Mouse (Mus musculus) heart, embryonic 12.5 days (tissue): ENCODE data around the gene Zfp219. TPM values are rescaled to one million over a fixed set of nuclear protein-coding genes. Genes with fewer than 3 reads are reported as not detected.

Experiments
- ATAC-seq: fragments of 200-750 bp; cut with Nextera tagmentation; 2 replicates; pipeline ENCODE4 v1.8.0; 2017; ENCODE audit warnings: moderate TSS enrichment, moderate library complexity; ENCODE audit not compliant: insufficient number of reproducible peaks, low FRiP score
- H3K27ac ChIP-seq: fragments of 300-500 bp; sonication (generic); 2 replicates; pipeline ENCODE4 v1.5.1; 2016; ENCODE audit warnings: mild to moderate bottlenecking, moderate library complexity; ENCODE audit not compliant: poor library complexity, severe bottlenecking
- H3K27me3 ChIP-seq: fragments of 300-500 bp; sonication (generic); replicated peaks from 2 replicates; pipeline ENCODE4 v1.6.1; 2016; ENCODE audit warnings: mild to moderate bottlenecking, moderate library complexity
- H3K36me3 ChIP-seq: fragments of 300-500 bp; sonication (generic); 2 replicates; pipeline ENCODE4 v1.6.1; 2016; ENCODE audit warnings: mild to moderate bottlenecking, moderate library complexity
- H3K4me1 ChIP-seq: fragments of 300-500 bp; sonication (generic); replicated peaks from 2 replicates; pipeline ENCODE4 v1.6.1; 2016; ENCODE audit warnings: mild to moderate bottlenecking
- H3K4me2 ChIP-seq: fragments of 300-500 bp; sonication (generic); 2 replicates; pipeline ENCODE4 v1.6.1; 2016; ENCODE audit warnings: mild to moderate bottlenecking, moderate library complexity
- H3K4me3 ChIP-seq: fragments of 300-500 bp; sonication (generic); 2 replicates; pipeline ENCODE4 v1.5.1; 2016; ENCODE audit warnings: mild to moderate bottlenecking
- H3K9ac ChIP-seq: fragments of 300-500 bp; sonication (generic); 2 replicates; pipeline ENCODE4 v1.6.1; 2016; ENCODE audit warnings: mild to moderate bottlenecking, moderate library complexity
- H3K9me3 ChIP-seq: fragments of 300-500 bp; sonication (generic); replicated peaks from 2 replicates; pipeline ENCODE4 v1.6.1; 2016; ENCODE audit warnings: mild to moderate bottlenecking, moderate library complexity
- WGBS: fragments of 180-500 bp; shearing (Covaris S2); methylation state at CpG from one replicate; pipeline ENCODE4 v1.1.7; 2016; 5-methylcytosine and 5-hydroxymethylcytosine counted together
- polyA plus RNA-seq: library from polyadenylated mRNA; unstranded; fragments of >200 nt; fragmentation: Nextera tagmentation; extraction: Ambion mirVana; gene quantifications from 2 replicates; pipeline ENCODE4 v1.2.1, GENCODE M21; 2016

The Zfp219 gene
- polyA plus RNA-seq, 1 experiment from 2014 or later: 23.6 TPM

GRCm38 (mm10) chr14:52010446-52011111 is 10.0 kb downstream of the Zfp219 start:
- H3K4me2 ChIP-seq: peak overlapping the region; percentile 58
- peaks cover 75% of the 10 kb centered on the region for H3K4me1 ChIP-seq
- ATAC-seq: no peak
- no peaks in the 10 kb centered on the region for H3K9me3 ChIP-seq
- H3K36me3 ChIP-seq: peaks cover 35% of the 10 kb centered on the region
- peak overlapping the region; percentile 38 for H3K27ac ChIP-seq
- no peaks in the 10 kb centered on the region for H3K27me3 ChIP-seq
- 4% methylated on average over 9 of the region's 9 CpGs for WGBS
- H3K4me3 ChIP-seq: peak overlapping the region; percentile 27
- H3K9ac ChIP-seq: peak overlapping the region; percentile 60

GRCm38 (mm10) chr14:52009841-52010240 is 10.7 kb downstream of the Zfp219 start:
- 63% methylated on average over 6 of the region's 6 CpGs for WGBS
- ATAC-seq: no peak
- no peaks in the 10 kb centered on the region for H3K27me3 ChIP-seq
- H3K9me3 ChIP-seq: no peaks in the 10 kb centered on the region
- peak overlapping the region; percentile 27 for H3K4me3 ChIP-seq
- peaks cover 41% of the 10 kb centered on the region for H3K36me3 ChIP-seq
- peak overlapping the region; percentile 60 for H3K9ac ChIP-seq
- peak overlapping the region; percentile 58 for H3K4me2 ChIP-seq
- H3K4me1 ChIP-seq: peaks cover 77% of the 10 kb centered on the region
- H3K27ac ChIP-seq: peak overlapping the region; percentile 38; the same call in 1 of the 2 replicates

- H3K36me3 ChIP-seq: peaks cover 46% of the 10 kb centered on the region
- peak overlapping the region; percentile 31; the same call in 1 of the 2 replicates for H3K4me2 ChIP-seq
- no peak for ATAC-seq
- peaks cover 82% of the 10 kb centered on the region for H3K4me1 ChIP-seq
- H3K27me3 ChIP-seq: no peaks in the 10 kb centered on the region
- no peak overlapping the region for H3K9ac ChIP-seq
- no peak overlapping the region for H3K27ac ChIP-seq
- H3K4me3 ChIP-seq: no peak overlapping the region
- 50% methylated on average over 26 of the region's 26 CpGs for WGBS
- H3K9me3 ChIP-seq: no peaks in the 10 kb centered on the region
Measured at GRCm38 (mm10) chr14:52009361-52009760, 11.2 kb downstream of the Zfp219 start.

- H3K9ac ChIP-seq: peak overlapping the region; percentile 47; the same call in 1 of the 2 replicates
- H3K9me3 ChIP-seq: no peaks in the 10 kb centered on the region
- H3K27ac ChIP-seq: no peak overlapping the region
- peak; percentile 48 for ATAC-seq
- peaks cover 54% of the 10 kb centered on the region for H3K36me3 ChIP-seq
- WGBS: 58% methylated on average over 38 of the region's 38 CpGs
- H3K27me3 ChIP-seq: no peaks in the 10 kb centered on the region
- peak overlapping the region; percentile 31; the same call in 1 of the 2 replicates for H3K4me2 ChIP-seq
- peaks cover 88% of the 10 kb centered on the region for H3K4me1 ChIP-seq
- H3K4me3 ChIP-seq: no peak overlapping the region
Measured at GRCm38 (mm10) chr14:52008321-52009203, 12.0 kb downstream of the Zfp219 start.

GRCm38 (mm10) chr14:52006771-52007170 is 13.8 kb downstream of the Zfp219 start:
- WGBS: 94% methylated on average over 23 of the region's 23 CpGs
- Histone ChIP-seq H3K27me3 (no peaks in the 10 kb centered on the region), H3K9ac (0 out of 2 replicates have a peak overlapping the region, but pooled peaks have one; percentile 23), H3K9me3 (no peaks in the 10 kb centered on the region), H3K4me2 (no peak overlapping the region), H3K36me3 (peaks cover 72% of the 10 kb centered on the region), H3K4me1 (peaks cover 72% of the 10 kb centered on the region), H3K4me3 (no peak overlapping the region), H3K27ac (peak overlapping the region; percentile 67)
- no peak for ATAC-seq

GRCm38 (mm10) chr14:52006241-52006640 is 14.3 kb downstream of the Zfp219 start:
- H3K9me3 ChIP-seq: no peaks in the 10 kb centered on the region
- peaks cover 67% of the 10 kb centered on the region for H3K4me1 ChIP-seq
- H3K36me3 ChIP-seq: peaks cover 74% of the 10 kb centered on the region
- H3K27me3 ChIP-seq: no peaks in the 10 kb centered on the region
- H3K4me2 ChIP-seq: peak overlapping the region; percentile 38
- no peak; the same call in 1 of the 2 replicates for ATAC-seq
- no peak overlapping the region for H3K4me3 ChIP-seq
- 0 out of 2 replicates have a peak overlapping the region, but pooled peaks have one; percentile 23 for H3K9ac ChIP-seq
- H3K27ac ChIP-seq: peak overlapping the region; percentile 67
- 58% methylated on average over 8 of the region's 8 CpGs for WGBS

GRCm38 (mm10) chr14:52005616-52006015 is 14.9 kb downstream of the Zfp219 start:
- Histone ChIP-seq H3K27ac (peak overlapping the region; percentile 67), H3K27me3 (no peaks in the 10 kb centered on the region), H3K4me2 (peak overlapping the region; percentile 38; the same call in 1 of the 2 replicates), H3K9me3 (no peaks in the 10 kb centered on the region), H3K4me1 (peaks cover 62% of the 10 kb centered on the region), H3K9ac (no peak overlapping the region), H3K4me3 (no peak overlapping the region), H3K36me3 (peaks cover 79% of the 10 kb centered on the region)
- WGBS: 42% methylated on average over 6 of the region's 6 CpGs
- ATAC-seq: no peak

- WGBS: 60% methylated on average over 7 of the region's 7 CpGs
- no peak overlapping the region for H3K4me2 ChIP-seq
- H3K9ac ChIP-seq: no peak overlapping the region
- H3K9me3 ChIP-seq: no peaks in the 10 kb centered on the region
- H3K4me3 ChIP-seq: no peak overlapping the region
- peaks cover 84% of the 10 kb centered on the region for H3K36me3 ChIP-seq
- peak overlapping the region; percentile 67 for H3K27ac ChIP-seq
- no peaks in the 10 kb centered on the region for H3K27me3 ChIP-seq
- ATAC-seq: no peak
- H3K4me1 ChIP-seq: peaks cover 57% of the 10 kb centered on the region
Measured at GRCm38 (mm10) chr14:52005141-52005540, 15.4 kb downstream of the Zfp219 start.

GRCm38 (mm10) chr14:52003981-52004495 is 16.5 kb downstream of the Zfp219 start:
- ATAC-seq: no peak
- 45% methylated on average over 16 of the region's 16 CpGs for WGBS
- H3K9ac ChIP-seq: no peak overlapping the region
- peaks cover 46% of the 10 kb centered on the region for H3K4me1 ChIP-seq
- H3K9me3 ChIP-seq: no peaks in the 10 kb centered on the region
- no peak overlapping the region for H3K27ac ChIP-seq
- H3K27me3 ChIP-seq: no peaks in the 10 kb centered on the region
- peaks cover 87% of the 10 kb centered on the region for H3K36me3 ChIP-seq
- H3K4me2 ChIP-seq: no peak overlapping the region
- H3K4me3 ChIP-seq: no peak overlapping the region

- Histone ChIP-seq H3K4me1 (no peaks in the 10 kb centered on the region), H3K36me3 (peaks cover 88% of the 10 kb centered on the region), H3K4me3 (no peak overlapping the region), H3K9ac (no peak overlapping the region), H3K4me2 (no peak overlapping the region), H3K27ac (no peak overlapping the region), H3K27me3 (no peaks in the 10 kb centered on the region), H3K9me3 (no peaks in the 10 kb centered on the region)
- WGBS: 87% methylated on average over 14 of the region's 14 CpGs
- no peak for ATAC-seq
Measured at GRCm38 (mm10) chr14:51997483-51997882, 23.1 kb downstream of the Zfp219 start.

- no peaks in the 10 kb centered on the region for H3K27me3 ChIP-seq
- H3K36me3 ChIP-seq: peaks cover 88% of the 10 kb centered on the region
- H3K9me3 ChIP-seq: no peaks in the 10 kb centered on the region
- ATAC-seq: no peak
- H3K4me2 ChIP-seq: no peak overlapping the region
- 66% methylated on average over 17 of the region's 17 CpGs for WGBS
- no peak overlapping the region for H3K27ac ChIP-seq
- H3K4me3 ChIP-seq: no peak overlapping the region
- 0 out of 2 replicates have a peak overlapping the region, but pooled peaks have one; percentile 3 for H3K9ac ChIP-seq
- no peaks in the 10 kb centered on the region for H3K4me1 ChIP-seq
Measured at GRCm38 (mm10) chr14:51996866-51997265, 23.7 kb downstream of the Zfp219 start.
